Mouse (Mus musculus): Measurements from ENCODE around the gene Gosr2.
A peak's percentile ranks its signal among the peaks of the same experiment; 100 is the strongest.

The Gosr2 gene

DNA sequence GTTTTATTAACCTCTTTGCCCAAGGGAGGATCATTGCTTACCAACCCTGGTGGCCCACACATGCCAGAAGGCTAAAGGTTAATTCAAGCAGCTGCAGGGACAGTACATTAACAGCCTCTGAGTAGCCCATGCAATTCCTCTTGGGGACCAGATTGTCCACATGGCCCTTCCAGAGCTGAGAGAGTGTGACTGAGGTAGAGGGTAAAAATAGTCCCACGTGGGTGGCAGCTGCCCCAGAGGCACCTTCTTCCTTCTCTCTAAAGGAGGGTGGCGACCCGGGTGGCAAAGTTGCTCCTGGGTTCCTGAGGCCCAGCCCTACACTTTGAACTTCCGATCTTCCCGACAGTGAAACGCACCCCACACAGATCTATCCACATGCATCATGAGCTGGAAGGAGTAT lies 51.4 kb downstream of the Gosr2 start:
- no peak for DNase-seq (ENCODE audit: low spot score)

DNA sequence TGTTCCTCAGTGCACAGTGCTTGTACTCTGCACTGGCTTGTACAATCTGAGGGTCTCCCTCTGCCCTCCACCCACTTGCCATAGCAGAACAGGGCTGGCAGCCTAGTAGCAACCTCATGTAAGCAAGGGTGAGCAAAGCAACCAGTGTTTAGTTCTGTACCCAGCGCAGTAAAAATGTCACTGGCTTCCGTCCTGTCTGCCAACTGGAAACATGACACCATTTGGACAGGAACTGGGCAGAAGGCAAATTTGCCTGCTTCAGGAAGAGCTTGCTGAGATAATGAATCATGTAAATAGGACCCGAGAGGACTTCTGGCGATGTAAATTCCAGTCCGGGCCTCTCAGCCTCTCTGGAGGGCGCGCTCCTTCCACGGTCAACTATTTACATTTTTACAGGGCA lies 52.0 kb downstream of the Gosr2 start:
- no peak for DNase-seq (ENCODE audit: low spot score)

DNA sequence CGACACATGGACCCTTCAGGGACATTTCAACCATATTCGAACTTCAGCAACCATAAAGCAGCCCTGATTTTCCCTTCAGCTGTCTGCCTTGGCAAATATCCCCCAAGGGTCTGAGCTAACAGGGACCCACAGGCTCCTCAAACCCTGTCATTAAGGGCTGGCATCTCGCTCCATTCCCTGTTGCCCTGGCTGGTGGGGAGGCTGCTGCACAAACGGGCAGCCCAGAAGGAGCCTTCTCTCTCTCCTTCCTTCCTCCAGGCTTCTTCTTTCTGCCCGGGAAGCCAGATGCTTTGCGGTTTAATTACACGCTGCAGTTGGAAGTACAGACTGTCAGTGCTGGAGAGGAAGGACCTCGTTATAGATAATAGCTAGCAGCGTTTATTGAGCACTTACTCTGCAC lies 54.5 kb downstream of the Gosr2 start:
- no peak for DNase-seq (ENCODE audit: low spot score)

- DNase-seq (ENCODE audit: low spot score): peak; percentile 29
Observed at GRCm38 (mm10) chr11:103639407-103639946, 58.2 kb downstream of the Gosr2 start.

- DNase-seq (ENCODE audit: low spot score): no peak
Observed at GRCm38 (mm10) chr11:103638790-103639189, 58.9 kb downstream of the Gosr2 start, which contains the start of gene Lyzl6. Gene Lyzl6, minus strand, starts transcription at chr11:103638890.

DNA sequence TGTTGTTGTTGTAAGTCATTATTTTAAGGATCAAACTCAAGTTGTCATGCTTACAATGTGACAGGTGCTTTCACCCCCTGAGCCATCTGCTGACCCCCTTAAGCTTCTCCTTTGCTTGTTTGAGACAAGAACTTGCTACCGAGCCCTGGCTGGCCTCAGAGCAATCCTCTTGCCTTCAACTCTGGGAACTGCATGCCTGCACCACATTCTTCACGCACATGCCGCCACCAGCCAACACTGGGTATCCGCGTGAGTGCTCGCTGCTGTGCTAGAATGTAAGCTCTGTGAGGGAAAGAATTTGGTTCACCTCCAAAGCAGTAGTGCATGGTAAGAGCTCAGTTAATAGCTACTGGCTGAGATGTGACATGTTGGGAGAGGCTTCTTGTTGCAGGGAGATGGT lies 61.4 kb downstream of the Gosr2 start:
- DNase-seq (ENCODE audit: low spot score): no peak

DNA sequence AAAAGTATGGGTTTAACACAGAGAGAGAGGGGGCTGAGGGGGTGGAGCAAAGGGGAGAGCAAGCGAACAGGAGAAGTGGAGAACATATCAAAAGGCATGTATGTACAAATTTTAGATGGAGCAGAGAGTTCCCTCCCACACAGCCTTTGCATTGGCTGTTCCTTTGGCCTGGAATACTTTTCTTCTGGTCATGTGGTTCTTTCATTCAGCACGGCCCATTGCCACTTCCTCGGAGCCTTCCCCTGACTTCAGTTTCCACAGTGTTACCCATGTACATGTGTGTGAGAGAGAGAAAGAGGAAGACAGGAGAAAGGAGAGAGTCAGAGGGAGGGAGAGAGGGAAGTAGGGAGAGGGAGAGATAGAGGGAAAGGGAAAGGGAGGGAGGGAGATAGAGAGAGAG lies 62.2 kb downstream of the Gosr2 start:
- no peak for DNase-seq (ENCODE audit: low spot score)

DNA sequence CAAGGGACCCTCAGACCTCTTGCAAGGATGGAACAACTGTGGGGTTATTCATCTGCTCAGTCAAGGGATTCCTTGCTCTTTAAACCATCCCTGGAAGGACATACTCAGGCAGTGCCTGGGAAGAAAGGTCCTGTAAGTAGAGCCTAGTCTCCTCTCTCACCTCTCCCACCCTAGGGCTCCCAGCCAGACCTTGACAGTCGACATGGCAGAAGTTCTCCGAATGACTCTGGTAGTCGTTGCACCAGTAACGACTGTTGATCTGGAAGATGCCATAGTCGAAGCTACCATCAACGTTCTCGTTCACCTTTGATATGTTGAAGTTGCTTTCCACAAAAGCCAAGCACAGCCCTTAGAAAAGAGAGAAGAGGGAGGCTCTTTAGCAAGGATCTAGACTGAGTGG lies 62.9 kb downstream of the Gosr2 start:
- no peak for DNase-seq (ENCODE audit: low spot score)

DNA sequence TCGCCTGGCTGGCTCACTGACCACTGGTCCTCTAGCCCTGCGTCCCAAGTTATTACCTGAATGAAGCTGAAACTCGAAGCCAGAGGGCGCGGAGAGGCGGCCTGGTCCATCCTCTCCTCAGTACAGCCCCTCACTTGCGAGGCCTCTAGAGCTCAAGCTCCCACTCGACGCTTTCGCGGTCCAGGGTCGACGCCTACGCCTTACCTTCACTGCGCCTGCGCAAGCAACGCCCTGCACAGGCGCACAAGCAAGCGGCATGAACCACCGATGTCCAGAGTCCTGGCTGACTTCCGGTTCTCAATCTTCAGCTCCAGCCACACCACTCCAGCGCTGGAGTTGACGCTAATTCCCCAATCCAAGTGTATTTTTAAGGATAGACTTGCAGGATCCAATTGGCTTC lies 70.2 kb downstream of the Gosr2 start:
- no peak for DNase-seq (ENCODE audit: low spot score)
